Mouse (Mus musculus) cortical plate, adult 2 months (tissue): ENCODE measurements around the gene Trappc1.

Experiments used
- CTCF ChIP-seq: fragments of 200-500 bp; IDR thresholded peaks from 2 replicates; pipeline ENCODE4 v1.5.1; 2011; ENCODE audit warnings: mild to moderate bottlenecking, control low read depth, low read length; ENCODE audit not compliant: insufficient read depth; ENCODE audit errors: extremely low read depth
- POLR2A ChIP-seq: fragments of 200-500 bp; IDR thresholded peaks from 2 replicates; pipeline ENCODE4 v1.6.1; 2011; ENCODE audit warnings: mild to moderate bottlenecking, low read length, control low read depth; ENCODE audit not compliant: insufficient read depth; ENCODE audit errors: extremely low read depth

- no peak for TF ChIP-seq POLR2A
- no peak for TF ChIP-seq CTCF
These were observed 3.9 kb downstream of the Trappc1 start for GRCm38 (mm10) chr11:69327648-69328047.
